25 mouse cellular contexts compared by ENCODE assay signal in genomic region chr3:35551791-35552190, GRCm38 (mm10).
A peak's percentile ranks its signal among the peaks of the same experiment; 100 is the strongest.
DNase-seq lines count a peak whose midpoint lies in the region; ATAC-seq lines count a peak whose summit lies in the region.
"Had no signal": no experiment of that assay in that cellular context is flagged by ENCODE, and none has a peak within 500 bp of the region (broad histone marks: within the 10 kb centered on the region; RNA-seq: fewer than 3 reads in every experiment).

No protein-coding gene starts in this region.

- H3K9me3 ChIP-seq in forebrain, embryonic 14.5 days (replicated peaks; ENCODE audit: control insufficient read depth, low read length): no peaks in the 10 kb centered on the region
- no peaks in the 10 kb centered on the region for H3K9me3 ChIP-seq in forebrain, embryonic 15.5 days
- H3K9me3 ChIP-seq: forebrain, embryonic 10.5 days; forebrain, embryonic 13.5 days; heart, embryonic 10.5 days; heart, embryonic 13.5 days; hindbrain, embryonic 10.5 days had no signal

- H3K27ac ChIP-seq in forebrain, embryonic 14.5 days (ENCODE audit: low read depth, low read length): no peak overlapping the region
- no peak overlapping the region for H3K27ac ChIP-seq in forebrain, embryonic 15.5 days (replicated peaks)
- H3K27ac ChIP-seq: forebrain, embryonic 10.5 days; forebrain, embryonic 13.5 days; gastrocnemius, adult 2 months; heart, embryonic 10.5 days; heart, embryonic 13.5 days; hindbrain, embryonic 10.5 days; hindbrain, embryonic 14.5 days; hindbrain, postnatal 0 days had no signal

- no peak overlapping the region for H3K4me3 ChIP-seq in forebrain, embryonic 14.5 days (ENCODE audit: low read depth, low read length)
- no peak overlapping the region for H3K4me3 ChIP-seq in forebrain, embryonic 15.5 days
- H3K4me3 ChIP-seq: forebrain, embryonic 10.5 days; forebrain, embryonic 13.5 days; gastrocnemius, adult 2 months; heart, embryonic 10.5 days; heart, embryonic 13.5 days; hindbrain, embryonic 10.5 days had no signal

- no peak for ATAC-seq in forebrain, embryonic 14.5 days
- ATAC-seq in forebrain, embryonic 15.5 days (replicated peaks): no peak
- ATAC-seq: forebrain, embryonic 13.5 days; hindbrain, postnatal 0 days; inflammation-experienced regulatory T-cells, adult 6 months; intestine, embryonic 16.5 days; Patski had no signal

- intact Hi-C loops in heart, postnatal 10 days (cut with DNase I): no loop called here

- H3K4me1 ChIP-seq in forebrain, embryonic 14.5 days (ENCODE audit: control insufficient read depth, insufficient read depth, low read length): no peaks in the 10 kb centered on the region
- no peaks in the 10 kb centered on the region for H3K4me1 ChIP-seq in forebrain, embryonic 15.5 days
- H3K4me1 ChIP-seq: forebrain, embryonic 10.5 days; forebrain, embryonic 13.5 days; heart, embryonic 10.5 days; heart, embryonic 13.5 days; hindbrain, embryonic 10.5 days had no signal

- no peak overlapping the region for H3K4me2 ChIP-seq in forebrain, embryonic 14.5 days (ENCODE audit: low read length)
- no peak overlapping the region for H3K4me2 ChIP-seq in forebrain, embryonic 15.5 days (replicated peaks)
- H3K4me2 ChIP-seq: forebrain, embryonic 13.5 days; heart, embryonic 13.5 days; hindbrain, embryonic 14.5 days had no signal

- no peaks in the 10 kb centered on the region for H3K36me3 ChIP-seq in forebrain, embryonic 14.5 days (ENCODE audit: control insufficient read depth, insufficient read depth, low read length)
- H3K36me3 ChIP-seq in forebrain, embryonic 15.5 days: no peaks in the 10 kb centered on the region
- H3K36me3 ChIP-seq: forebrain, embryonic 10.5 days; heart, embryonic 10.5 days; heart, embryonic 13.5 days; hindbrain, embryonic 10.5 days had no signal

- H3K9ac ChIP-seq in forebrain, embryonic 14.5 days (ENCODE audit: low read length): no peak overlapping the region
- no peak overlapping the region for H3K9ac ChIP-seq in forebrain, embryonic 15.5 days (replicated peaks)
- H3K9ac ChIP-seq: forebrain, embryonic 13.5 days; heart, embryonic 13.5 days; hindbrain, embryonic 14.5 days had no signal

- no peaks in the 10 kb centered on the region for H3K27me3 ChIP-seq in forebrain, embryonic 14.5 days (replicated peaks; ENCODE audit: control insufficient read depth, insufficient read depth, low read length)
- H3K27me3 ChIP-seq in forebrain, embryonic 15.5 days: no peaks in the 10 kb centered on the region
- H3K27me3 ChIP-seq: forebrain, embryonic 13.5 days; heart, embryonic 13.5 days had no signal

- 69% methylated on average over 9 of the region's 9 CpGs for WGBS in forebrain, embryonic 14.5 days
- 47% methylated on average over 9 of the region's 9 CpGs for WGBS in forebrain, embryonic 15.5 days

- peak; percentile 25 for DNase-seq in forebrain, embryonic 14.5 days (ENCODE audit: low spot score)
- peak; percentile 7 to 13 for DNase-seq in heart, postnatal 10 days
- DNase-seq in heart, postnatal 4 days: no peak
- DNase-seq in Muller cell, postnatal 12 days (ENCODE audit: inconsistent ontology term): peak; percentile 56
- no peak for DNase-seq in urinary bladder, postnatal 14 days (ENCODE audit: low spot score)
- DNase-seq: adrenal gland, adult 2 months; adrenal gland, postnatal 14 days; cerebellum, adult 18-20 months; cerebellum, adult 9-10 months; cerebellum, postnatal 14 days; gastrocnemius, adult 2 months; gastrocnemius, postnatal 14 days; heart, adult 18-20 months; kidney, adult 18-20 months had no signal

Comparison
In these comparisons a context has a peak if more than half of its experiments do, and no peak if none do; other contexts are left out.
1. DNase-seq: peak in forebrain, embryonic 14.5 days (single experiment), heart, postnatal 10 days (2 of 2) and Muller cell, postnatal 12 days (single experiment); none in heart, postnatal 4 days (single experiment) and urinary bladder, postnatal 14 days (single experiment).